Mouse (Mus musculus) thymus, postnatal 0 days (tissue): ENCODE data around the gene D10Wsu102e. TPM values are rescaled to one million over a fixed set of nuclear protein-coding genes. Genes with fewer than 3 reads are reported as not detected.
A peak's percentile ranks its signal among the peaks of the same experiment; 100 is the strongest.
"Not testable (repeated sequence)": the region's sequence is repeated elsewhere in the genome, so short reads cannot be mapped to it uniquely, and the experiment has no call there.

ENCODE experiments used
- DNase-seq: peaks from one replicate; pipeline ENCODE4 v3.0.0-alpha.2; 2015; ENCODE audit warnings: low spot score
- polyA plus RNA-seq: library from polyadenylated mRNA; unstranded; fragments of >200 nt; fragmentation: Nextera tagmentation; extraction: Ambion mirVana; gene quantifications from 2 replicates; pipeline ENCODE4 v1.2.1, GENCODE M21; 2015

The D10Wsu102e gene
- polyA plus RNA-seq, 1 experiment from 2014 or later: 0.66 TPM

- DNase-seq: no peak
These were observed 24.6 kb downstream of the D10Wsu102e start for GRCm38 (mm10) chr10:83384456-83385215.

GRCm38 (mm10) chr10:83385330-83385910, 25.4 kb downstream of the D10Wsu102e start:
- DNase-seq: no peak

DNA sequence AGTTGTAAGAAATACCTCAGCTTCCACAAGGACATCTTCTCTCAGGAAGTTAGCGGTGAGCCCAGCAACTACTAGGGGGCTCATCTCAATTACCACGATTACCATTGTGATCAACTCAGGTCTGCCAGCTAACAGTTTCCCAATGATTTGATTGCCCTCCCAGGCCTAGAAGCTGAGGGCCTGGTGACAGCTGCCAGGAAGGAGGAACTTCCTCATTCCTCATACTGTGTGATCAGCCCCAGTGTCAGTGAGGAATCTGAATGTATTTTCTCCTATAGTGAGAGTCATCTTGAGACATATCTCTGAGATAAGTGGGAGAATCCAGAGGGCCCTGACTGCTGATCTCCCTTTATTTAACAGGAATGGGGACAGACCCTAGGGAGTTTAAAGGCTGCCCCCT, 37.3 kb downstream of the D10Wsu102e start:
- no peak for DNase-seq

- not testable (repeated sequence) for DNase-seq
These were observed 40.9 kb downstream of the D10Wsu102e start for GRCm38 (mm10) chr10:83400896-83401295.

GRCm38 (mm10) chr10:83405031-83405430, 45.0 kb downstream of the D10Wsu102e start:
- no peak for DNase-seq

DNA sequence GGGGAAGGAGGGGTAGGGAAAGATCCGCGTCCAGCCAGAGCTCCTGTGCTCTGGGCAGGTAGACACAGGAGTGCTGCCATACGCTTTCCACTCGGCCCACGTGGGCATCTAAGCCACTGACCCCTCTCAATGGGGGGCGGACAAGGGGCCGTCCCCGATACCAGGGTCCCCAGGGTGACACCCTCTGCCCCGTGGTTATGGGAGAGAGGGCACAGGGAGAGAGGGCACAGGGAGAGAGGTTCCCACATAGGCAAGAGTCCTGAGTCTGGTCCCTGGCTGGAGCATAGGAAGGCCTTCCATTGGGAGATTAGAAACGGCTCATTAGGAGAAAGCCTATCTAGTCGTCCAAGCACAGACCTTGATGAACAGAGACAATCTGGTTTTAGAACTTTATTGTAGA, 45.7 kb downstream of the D10Wsu102e start:
- no peak for DNase-seq

- no peak for DNase-seq
These were observed 47.1 kb downstream of the D10Wsu102e start for GRCm38 (mm10) chr10:83407141-83407540.

- not testable (repeated sequence) for DNase-seq
These were observed 58.4 kb downstream of the D10Wsu102e start for GRCm38 (mm10) chr10:83418466-83418865.

GRCm38 (mm10) chr10:83448582-83448981, 88.6 kb downstream of the D10Wsu102e start:
- DNase-seq: no peak

- no peak for DNase-seq
These were observed 97.5 kb downstream of the D10Wsu102e start for GRCm38 (mm10) chr10:83457531-83457930.

DNA sequence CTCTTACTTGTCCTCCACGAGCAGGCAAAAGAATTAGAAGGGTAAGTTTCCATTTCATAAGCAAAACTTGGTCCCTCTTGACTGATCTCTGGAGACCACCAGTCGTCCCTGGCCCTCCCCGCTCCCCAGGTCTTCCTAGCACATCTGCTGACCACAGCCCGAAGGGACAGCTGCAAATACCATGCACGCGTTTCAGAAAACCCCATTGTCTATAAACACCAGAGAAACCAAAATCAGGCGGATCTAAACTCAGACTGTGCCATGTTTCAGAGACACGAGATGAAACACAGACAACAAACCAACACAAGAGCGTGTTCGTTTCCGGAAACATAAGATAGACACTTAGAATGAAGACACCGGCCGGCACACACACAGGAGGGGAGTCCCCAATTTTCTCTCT, 115.2 kb downstream of the D10Wsu102e start:
- no peak for DNase-seq

DNA sequence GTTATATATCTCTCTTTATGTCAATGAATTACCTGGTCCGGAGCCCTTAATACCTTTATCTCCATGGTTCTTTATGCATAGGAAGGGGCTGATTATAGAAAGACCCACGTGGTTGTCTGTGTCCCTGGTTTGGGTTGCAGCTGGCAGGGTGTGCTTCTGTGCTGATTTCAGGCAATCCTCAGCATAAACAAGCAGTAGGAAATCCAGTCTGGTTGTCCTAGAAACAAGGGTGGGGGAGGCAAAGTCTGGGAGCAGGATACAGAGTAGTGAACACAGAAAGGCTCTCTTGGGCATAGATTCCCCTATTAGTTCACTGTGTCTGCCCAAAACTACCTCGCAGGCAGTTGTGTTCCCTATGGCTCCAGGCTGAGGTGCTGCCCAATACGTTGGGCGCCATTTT, 117.3 kb downstream of the D10Wsu102e start:
- no peak for DNase-seq

GRCm38 (mm10) chr10:83490506-83490905, 130.5 kb downstream of the D10Wsu102e start:
- no peak for DNase-seq

GRCm38 (mm10) chr10:83497321-83497720, 137.3 kb downstream of the D10Wsu102e start:
- no peak for DNase-seq

GRCm38 (mm10) chr10:83508962-83509660, 149.1 kb downstream of the D10Wsu102e start:
- DNase-seq: peak; percentile 36

DNA sequence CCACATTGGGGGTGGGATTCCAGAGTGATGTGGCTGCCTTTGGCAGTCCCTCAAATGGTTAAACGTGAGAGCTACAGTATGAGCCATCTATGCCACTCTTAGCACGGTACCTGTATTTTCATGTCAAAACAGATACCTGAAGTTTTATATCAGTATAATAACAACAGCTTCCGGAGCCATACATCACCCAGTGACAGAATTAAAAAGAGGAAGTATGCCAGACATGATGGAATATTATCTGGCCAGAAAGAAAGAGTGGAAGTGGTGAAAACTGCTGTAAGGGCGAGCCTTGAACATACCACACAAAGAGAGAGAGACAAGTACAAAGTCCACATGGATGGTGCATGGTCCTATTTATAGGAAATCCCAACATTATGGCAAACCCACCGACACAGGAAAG, 151.3 kb downstream of the D10Wsu102e start:
- DNase-seq: no peak

DNA sequence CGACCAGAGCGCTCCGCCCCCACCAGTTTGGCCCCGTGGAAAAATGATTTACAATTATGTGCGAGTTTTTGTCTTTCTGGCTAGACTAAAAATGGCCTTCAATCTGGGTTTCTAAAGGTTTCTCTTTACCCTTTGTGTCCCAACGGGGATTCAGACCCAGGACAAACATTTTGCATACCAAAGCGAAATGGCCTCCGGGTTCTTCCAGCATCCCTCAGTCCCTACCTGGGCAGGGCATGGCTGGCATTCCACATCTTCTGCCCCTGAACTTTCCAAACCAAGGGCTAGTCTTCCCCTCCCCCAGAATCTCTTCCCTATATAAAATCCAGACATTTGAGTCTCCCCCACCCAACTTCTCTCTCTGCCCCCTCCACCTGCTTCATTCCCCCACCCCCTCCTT, 153.7 kb downstream of the D10Wsu102e start:
- DNase-seq: no peak

GRCm38 (mm10) chr10:83520990-83521389, 161.0 kb downstream of the D10Wsu102e start:
- DNase-seq: no peak

GRCm38 (mm10) chr10:83524238-83524637, 164.2 kb downstream of the D10Wsu102e start:
- DNase-seq: not testable (repeated sequence)

- no peak for DNase-seq
These were observed 170.5 kb downstream of the D10Wsu102e start for GRCm38 (mm10) chr10:83530384-83530967.

DNA sequence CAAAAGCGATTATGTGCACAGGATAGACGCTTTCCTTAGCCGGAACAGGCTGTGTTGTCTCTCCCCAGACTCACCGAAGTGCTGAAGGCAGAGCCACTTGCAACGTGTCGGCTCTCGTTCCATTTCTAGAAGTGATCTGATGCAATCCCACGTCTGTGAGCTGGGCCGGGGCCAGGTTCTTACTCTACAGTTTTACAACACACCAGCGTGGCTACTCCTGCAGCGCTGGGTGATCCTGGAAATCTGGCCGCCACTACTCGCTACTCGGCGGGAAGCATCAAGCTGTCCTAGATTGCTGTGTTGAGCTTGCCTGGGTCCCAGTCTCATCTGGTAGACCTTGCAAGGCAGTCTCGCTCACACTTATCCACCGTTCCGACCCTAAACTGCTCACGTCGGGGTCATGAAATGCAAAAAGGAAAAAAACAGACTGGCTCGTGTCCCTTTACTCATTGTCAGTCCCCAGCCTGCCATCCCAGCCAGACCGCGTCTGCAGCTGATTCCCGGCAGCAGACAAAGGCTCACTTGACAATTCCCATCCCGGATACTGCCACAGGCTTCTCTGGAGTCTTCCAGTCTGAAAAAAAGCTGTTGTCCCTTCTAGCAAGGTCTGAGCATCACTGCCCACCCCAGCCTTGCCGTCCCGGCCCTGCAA, 173.4 kb downstream of the D10Wsu102e start:
- DNase-seq: no peak
